Mouse (Mus musculus): ENCODE data around the gene Ralgapa2.

Gene Ralgapa2

DNA sequence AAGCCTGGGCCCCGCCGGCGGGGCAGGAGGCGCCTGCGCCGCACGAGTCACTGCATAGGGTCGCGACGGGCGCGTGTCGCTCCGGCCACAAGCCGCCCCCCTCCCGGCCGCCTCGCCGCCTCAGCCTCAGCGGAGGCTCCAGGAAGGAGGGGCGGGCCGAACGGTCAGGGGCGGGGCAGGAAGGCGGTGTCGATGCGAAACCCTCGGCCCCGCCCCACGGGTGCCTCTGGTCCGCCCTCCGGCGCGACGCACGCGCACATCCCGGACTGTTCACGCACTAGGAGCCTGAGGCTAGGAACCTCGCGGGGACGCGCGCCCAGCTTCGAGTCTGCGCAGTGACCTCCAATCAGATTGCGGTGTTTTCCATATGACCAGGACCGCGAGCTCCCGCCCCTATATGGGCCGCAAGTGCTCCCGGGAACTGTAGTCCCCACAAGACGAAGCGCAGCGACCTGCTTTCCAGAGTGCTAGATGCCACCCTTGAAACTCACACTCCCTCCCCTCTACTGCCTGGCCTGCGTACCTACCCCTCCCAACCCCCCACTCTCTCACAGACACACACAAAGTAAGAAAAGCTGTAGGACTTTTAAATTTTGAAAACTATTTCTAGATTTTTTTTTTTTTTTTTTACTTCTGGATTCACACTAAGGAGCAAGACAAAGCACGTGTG lies at the start of gene Ralgapa2:
Ralgapa2 (minus strand) TSS at position 434 of the 670 bp plus-strand sequence.
- peak; percentile 100 for DNase-seq (ENCODE audit: low read depth)

DNA sequence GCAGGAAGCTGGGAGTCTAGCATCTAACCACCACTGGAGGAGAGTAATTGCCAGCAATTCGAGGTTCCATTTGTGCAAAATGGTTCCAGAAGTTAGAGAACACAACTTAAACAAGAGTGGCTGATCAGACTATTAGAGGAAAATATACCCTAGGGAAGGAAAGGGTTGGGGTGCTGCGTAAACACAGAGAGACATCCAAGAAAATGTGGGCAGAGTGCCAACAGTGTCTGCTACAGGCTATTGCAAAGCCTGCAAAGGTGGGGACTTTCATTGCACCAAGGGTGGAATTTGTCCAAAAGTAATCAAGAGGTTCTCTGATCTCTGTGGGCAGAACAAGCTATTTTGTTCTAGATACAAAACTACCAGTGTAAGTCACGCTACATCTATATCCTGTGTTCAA lies 49.4 kb upstream of the Ralgapa2 start:
- peak; percentile 25 for DNase-seq (ENCODE audit: low read depth)

DNA sequence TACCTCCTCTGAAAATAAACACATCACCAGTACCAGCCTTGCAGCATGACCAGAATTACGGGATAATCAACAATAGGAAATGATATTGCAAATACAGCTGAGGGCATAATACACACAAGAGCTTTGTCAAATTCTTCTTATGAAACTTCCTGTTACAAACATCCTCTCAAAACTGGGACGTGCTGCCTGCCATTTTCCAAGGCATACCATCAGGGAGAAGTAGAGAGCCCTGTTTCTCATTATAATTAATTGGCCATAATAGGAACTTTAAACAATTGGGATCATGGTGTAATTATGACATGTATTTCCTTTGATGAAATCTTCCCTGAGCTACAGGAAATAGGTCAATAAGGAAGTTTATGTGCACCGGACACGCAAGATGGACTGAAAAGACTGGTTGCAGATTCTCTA lies 48.5 kb upstream of the Ralgapa2 start:
- no peak for DNase-seq (ENCODE audit: low read depth)

DNA sequence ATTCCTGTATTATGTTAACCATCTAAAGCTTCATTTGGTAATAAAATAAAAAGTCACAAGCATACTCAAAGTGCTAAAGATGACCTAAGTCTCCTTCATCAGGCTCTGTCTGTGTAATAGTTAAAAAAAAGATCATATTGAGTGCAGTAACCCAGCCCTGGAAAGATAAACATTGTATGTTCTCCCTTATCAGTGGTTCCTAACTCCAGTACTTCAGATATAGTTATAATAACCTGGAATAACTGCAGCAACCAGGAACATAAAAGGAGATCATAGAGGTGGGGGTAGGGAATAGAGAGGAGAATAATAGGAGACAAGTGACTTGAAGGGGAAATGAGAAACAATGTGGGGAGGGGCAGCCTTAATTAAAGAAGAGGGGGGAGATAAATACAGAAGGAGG lies 44.0 kb upstream of the Ralgapa2 start:
- no peak for DNase-seq (ENCODE audit: low read depth)

DNA sequence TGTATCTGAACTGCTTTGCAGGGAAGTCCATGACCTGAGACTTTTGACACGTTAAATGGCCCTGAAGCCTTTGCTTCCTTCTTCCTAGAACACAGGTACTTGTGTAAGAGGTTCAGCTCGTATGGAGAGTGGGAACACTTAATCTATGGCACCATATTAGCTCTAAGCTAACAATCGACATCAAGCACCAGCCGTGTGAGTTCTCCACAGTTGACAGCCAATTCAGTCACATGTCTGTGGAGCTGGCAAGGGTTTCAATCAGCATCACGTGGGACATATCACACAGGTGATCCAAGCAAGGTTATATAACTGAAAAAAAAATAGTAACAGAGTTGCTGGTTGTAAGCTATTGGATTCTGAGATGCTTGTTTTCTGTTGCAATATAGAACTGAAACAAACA lies 43.2 kb upstream of the Ralgapa2 start:
- no peak for DNase-seq (ENCODE audit: low read depth)

DNA sequence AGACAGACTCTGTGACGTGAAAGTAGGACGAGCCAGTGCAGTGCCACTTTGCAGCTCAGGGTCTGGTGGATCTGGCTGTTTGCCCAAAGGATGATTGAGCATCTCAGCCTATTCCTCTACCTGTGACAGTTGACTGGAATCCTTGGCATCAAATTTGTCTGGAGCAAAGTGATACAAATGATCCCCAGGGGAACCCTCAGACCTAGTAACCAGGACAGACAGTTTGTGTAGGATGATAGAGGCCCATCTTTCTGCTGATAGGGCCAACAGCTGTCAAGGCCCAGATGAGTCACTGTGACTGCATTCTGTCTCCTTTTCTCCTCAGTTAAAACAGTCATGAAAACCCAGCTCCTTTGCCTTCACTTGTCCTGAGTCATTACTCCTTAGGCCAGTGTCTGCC lies 41.6 kb upstream of the Ralgapa2 start:
- no peak for DNase-seq (ENCODE audit: low read depth)

DNA sequence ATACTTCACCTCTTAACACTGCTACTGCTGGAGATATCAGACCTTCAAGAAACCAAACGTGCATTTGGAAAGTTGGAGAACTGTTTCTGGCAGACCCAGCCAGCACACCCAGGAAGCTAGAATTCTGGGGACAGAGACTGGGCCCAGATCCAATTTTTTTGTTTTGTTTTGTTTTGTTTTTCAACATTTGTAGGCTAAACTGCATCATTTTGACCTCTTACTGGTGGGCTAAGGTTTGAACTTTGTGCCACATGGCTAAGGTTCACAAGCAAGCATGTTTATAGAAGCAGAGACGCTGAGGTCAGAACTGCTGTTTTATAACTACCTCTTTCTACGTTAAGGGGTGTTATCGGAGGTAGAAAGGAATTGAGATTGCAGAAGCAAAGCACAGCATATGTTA lies 39.7 kb upstream of the Ralgapa2 start:
- no peak for DNase-seq (ENCODE audit: low read depth)

DNA sequence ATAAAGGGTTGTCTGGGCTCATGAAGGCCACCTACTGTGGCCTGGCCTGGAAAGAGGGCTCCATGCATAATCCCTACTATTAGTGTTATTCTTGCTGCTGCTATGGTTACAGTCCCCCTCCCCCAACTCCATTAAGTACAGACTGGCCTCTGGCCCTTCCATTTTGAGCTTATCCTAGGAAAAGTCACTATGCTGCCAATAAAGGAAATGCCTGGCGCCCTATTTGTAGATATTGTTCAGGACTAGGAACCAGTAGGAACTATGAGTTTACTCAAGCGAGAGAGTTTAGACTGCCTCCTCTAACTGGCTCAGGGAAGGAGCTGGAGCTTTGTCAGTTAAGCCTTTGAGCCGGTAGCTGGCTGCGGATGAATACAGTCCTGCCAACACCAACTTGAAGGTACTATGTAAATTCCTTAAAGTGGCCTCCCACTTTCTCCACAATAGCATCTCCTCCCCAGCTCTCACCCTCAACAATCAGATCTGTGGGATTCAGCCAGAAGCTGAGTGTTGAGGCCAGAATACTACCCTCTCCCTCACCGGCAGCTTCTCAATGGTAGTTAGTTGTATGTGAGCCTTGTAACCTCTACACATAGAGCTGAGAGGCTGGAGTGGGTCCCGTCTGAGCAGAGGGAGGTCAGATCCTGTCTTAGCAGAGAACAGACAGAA lies 37.1 kb upstream of the Ralgapa2 start:
- no peak for DNase-seq (ENCODE audit: low read depth)

DNA sequence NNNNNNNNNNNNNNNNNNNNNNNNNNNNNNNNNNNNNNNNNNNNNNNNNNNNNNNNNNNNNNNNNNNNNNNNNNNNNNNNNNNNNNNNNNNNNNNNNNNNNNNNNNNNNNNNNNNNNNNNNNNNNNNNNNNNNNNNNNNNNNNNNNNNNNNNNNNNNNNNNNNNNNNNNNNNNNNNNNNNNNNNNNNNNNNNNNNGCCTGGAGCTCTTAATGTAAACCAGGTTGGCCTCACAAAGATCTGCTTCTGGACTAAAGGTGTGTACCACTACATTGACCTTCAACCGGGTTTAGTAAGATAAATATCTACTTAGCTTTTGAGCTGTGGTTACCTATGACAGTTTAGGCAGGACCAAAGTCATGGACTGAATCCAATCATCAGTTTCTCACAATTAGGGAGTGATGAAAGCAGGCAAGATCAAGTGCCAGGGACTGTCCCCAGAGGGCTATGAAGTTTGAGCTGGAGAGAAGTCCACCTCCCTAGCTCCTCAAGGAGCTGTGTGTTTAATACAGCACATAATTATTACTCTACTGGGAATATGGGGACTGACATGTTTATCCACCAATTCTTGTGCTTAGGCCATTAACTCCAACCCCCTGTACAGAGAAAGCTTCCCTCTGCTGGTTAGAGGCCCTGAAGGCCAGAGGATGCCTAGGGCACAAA lies 32.1 kb upstream of the Ralgapa2 start:
- DNase-seq (ENCODE audit: low read depth) = no peak

DNA sequence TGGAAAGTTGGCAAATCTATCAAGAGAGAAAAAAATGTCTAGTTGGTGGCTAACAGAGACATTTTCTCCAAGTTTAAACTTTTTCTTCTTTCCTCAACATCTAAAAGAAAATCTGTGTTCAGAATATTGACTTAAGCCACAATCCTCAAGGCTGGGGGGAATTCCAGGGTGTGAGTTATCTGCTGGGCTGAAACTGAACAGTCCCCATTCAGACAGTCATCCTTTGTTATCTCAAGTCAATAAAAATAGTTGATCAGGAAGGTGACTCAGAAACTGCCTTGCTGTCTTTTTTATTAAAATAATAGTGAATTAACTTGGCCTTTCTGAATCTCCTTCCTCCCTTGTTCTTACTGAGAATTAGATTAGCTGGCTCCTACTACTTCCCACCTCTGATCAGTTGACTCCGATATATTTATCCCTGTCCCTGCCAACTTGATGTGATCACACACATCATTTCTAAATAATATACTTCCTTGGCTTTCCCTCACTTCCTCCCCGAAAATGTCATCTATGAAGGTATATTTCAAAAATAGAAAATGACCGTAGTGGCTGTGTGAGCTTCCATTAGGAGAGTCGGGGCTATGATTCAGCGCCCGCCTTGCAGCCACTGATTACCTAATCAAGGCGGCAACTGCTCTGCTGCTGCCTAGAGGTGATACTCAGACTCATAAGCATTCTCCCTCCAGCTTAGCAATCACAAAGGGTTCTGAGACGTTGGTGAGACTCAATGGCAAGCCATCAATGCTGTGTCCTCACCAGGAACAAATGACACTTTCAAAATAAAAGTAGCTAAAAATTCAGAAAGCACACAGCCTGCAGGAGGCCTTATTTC lies 21.2 kb upstream of the Ralgapa2 start:
- peak; percentile 68 for DNase-seq (ENCODE audit: low read depth)

DNA sequence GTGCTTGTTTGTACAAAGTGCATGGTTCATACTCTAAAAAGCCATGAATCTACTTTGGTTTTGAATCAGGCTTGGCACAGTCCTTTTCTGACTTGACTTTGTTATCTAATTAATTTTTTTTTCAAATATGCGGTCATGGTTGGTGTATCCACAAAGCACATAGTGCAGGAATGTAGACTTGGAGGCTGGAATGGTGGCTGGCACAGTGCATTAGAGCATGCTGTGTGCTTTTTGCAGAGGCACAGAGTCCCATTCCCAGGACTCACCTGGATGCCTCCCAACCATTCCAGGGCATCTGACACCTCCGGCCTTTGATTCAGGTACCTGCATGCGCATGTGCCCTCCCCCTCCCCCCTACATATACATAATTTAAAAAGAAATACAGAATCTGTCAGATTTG lies 20.3 kb upstream of the Ralgapa2 start:
- DNase-seq (ENCODE audit: low read depth) = no peak

DNA sequence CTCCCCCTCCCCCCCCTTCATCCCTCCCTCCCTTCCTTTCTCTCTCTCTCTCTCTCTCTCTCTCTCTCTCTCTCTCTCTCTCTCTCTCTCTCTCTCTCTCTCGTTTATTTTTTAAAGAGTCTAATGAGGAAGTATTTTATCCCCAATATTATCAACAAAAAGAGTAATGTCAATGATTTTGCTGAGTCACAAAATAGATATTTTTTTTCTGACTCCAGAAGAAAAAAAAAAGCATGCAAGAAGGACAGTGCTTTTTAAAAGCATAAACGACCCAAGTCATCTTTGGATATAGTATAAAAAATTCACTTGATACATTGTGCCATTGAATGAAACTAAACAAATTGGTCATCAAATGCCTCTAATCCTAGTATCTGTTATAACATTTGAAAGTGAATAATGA lies 13.3 kb upstream of the Ralgapa2 start:
- DNase-seq (ENCODE audit: low read depth) = no peak

DNA sequence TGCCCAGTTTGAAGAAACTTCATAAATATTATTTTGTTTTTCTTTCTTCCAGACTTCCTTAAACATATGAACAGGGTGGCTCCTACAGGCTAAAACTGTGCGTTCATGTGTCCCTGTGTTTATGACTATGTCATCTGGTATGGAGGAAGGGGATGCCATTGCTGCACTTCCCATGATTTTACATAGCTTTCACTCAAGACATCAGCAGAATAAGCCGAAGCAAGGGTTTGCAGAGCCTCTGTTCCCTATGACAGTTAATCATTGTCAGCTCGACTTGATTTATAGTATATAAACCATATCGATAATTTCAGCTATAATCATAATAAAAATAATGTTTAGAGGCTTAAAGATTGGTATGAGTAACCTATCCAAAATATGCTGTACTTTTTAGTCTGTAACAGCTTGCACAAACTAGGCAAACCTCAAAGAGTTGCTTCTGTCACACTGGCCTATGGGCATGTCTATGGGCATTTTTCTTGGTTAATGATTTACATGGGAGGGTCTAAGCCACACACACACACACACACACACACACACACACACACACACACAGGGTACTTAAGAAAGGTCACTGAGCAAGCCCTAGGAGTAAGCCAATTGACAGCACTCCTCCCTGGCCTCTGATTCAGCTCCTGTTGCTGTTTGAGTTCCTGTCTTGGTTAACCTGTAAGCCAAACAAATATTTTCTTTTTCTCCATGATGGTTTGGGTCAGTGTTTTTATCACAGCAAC lies 12.7 kb upstream of the Ralgapa2 start:
- DNase-seq (ENCODE audit: low read depth) = no peak

DNA sequence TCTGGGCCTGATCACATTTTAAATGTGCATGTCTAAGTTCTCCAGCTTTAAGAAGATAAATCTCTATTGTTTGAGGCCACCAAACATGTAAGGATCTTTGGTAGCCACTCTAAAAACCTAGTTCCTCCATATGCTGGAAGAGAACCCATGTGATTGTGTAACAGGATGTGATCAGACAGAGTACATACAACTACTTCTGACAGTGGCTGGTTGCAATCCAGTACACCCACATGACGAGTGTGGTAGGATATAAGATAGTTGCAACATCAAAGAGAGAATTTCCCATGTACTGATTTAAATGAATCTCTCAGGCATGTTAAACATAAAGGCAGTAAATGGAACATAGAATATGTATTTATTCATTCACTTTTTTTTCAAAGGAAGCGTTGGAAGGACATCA lies 4.8 kb upstream of the Ralgapa2 start:
- peak; percentile 26 for DNase-seq (ENCODE audit: low read depth)

DNA sequence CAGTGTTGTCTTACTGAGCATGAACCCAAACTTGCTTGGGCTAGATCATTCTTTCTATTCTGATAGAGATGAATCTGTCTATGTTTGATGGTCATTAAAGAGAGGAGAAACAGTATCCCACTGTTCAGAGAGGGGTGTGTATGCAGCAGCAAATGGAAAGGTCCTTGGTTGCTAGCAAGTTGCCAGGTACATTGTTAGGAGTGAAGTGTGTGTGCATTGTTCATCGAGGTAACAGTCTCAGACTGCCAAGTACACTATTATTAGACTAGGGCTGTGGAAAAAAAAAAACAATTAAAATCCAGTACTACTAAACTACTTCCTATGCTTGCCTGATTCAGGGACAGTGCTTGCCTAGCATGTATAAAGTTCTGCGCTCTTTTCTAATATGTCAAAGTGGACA lies 2.9 kb upstream of the Ralgapa2 start:
- DNase-seq (ENCODE audit: low read depth) = no peak

DNA sequence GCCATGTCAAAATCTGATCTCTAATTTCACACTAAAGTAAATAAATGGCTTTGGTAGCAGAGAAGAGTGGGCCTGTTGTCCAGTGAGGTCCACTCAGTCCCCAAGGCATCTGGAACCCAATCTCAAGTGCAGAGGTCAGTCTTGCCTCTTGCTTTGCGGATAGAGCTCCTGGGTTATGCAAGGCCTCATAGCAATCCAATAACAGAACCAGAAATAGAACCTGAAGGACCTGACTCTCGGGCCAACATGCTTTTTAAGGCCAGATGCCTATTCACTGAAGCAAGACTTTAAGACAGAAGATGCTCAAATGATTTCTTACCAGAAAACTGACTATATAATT lies 407 bp upstream of the Ralgapa2 start:
- peak; percentile 54 for DNase-seq (ENCODE audit: low read depth)

DNA sequence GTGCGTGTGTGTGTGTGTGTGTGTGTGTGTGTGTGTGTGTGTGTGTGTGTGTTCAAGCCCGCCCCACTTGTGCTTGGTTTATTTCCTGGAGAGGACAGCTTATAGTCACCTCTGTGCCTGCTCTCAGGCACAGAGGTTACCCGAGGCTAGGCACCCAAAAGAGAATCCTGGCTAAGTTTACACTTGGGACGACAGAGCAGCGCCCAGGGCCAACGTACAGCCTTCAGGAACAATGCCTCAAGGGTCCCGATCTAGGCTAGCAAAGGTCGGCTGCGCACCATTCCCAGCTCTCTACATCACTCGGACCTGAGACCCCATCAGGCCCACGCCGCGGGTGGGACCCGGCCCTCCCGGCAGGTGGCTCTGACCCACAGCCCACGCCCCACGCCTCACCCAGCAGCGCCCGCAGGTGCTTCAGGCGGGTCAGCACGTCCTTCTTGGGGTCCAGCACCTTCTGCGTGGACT lies 711 bp downstream of the Ralgapa2 start:
- DNase-seq (ENCODE audit: low read depth) = no peak

DNA sequence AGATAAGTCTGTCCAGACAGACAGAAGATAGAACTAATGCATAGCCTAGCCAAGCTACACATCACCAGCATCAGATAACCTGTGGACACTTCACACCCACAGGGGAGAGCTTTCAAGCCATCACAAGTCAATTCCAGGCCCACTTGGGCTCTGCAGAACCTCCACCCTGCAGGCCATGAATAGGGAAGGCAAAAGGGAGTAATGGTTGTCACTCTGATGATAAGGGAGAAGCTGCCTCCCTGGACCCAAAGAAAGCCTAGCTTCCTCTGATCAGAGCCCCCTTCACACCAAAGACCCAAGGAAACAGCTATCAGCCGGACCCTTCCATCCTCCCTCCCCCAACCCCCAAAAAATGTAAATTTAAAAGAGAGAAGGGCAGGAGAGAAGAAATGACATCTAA lies 1.4 kb downstream of the Ralgapa2 start:
- no peak for DNase-seq (ENCODE audit: low read depth)

DNA sequence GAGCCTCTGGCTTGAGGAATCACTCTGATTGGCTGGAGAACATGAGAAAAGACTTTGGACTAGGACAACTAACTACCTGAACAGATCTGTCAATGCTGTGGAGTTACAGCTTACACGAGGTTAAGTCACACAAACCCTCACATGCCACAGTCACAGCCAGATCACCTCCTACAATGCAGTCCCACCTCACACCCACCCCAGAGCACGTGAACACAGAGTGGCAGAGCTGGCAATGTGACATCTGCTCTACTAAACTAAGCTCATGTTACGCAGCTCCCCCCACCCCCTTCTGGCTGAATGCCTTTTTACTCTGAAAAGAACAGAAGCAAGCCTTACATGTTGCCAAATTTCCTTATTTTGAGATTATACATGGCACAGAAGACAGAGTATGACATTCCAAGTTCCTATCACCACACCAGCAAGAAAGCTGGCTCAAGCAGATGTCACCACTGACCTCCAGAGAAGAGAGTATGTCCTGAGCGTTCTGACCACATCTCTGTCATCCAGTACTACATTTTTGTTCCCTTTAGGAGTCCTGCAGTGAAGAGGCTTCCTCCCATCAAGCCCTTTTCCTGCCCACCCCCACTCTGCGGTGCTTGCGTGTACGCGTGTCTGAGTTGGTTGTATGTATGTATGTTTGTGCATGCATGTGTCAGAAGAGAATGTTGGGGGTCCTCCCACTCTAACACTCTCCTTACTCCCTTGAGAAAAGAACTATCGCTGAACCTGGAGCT lies 9.4 kb downstream of the Ralgapa2 start:
- peak; percentile 70 for DNase-seq (ENCODE audit: low read depth)

DNA sequence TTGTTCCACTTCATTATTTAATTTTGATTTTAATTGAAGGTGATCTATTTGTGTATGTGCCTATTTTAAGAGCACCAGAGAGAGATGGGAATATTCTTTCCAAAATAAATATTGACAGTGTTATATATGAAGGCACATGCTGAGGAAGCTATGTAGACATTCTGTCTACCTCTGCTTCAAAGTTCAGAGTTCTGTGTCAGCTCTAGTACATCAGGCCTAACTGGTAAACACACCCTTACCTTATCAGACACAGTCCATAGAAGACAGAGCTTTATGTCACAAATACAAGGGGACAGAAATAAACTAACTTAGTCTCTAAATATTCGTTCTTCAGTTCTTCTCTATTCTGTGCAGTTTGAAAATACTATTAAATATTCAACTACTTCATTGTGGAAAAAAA lies 12.1 kb downstream of the Ralgapa2 start:
- DNase-seq (ENCODE audit: low read depth) = no peak

DNA sequence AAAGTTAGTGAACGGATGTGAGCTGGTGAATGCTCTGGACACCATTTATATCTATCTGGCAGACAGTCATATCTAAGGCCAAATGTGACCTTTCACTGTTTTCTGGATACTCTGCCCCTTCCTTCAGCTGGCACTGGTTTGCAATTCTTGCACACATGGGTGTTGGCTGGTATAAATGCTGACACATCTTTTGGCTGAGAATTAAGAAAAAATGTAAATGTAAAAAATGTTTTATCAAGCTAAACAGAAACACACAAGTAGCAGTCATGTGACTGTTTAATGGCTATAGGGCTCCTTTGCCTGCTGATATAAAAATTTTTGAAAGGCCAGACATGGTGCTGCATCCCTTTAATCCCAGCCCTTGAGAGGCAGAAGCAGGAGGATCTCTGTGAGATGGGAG lies 13.0 kb downstream of the Ralgapa2 start:
- DNase-seq (ENCODE audit: low read depth) = no peak

Data from NIH3T3 (cell line).